Mouse (Mus musculus) layer of hippocampus, adult 9-10 months (tissue): ENCODE measurements at regions not wholly inside any gene's neighbourhood (a gene's known extent, or its start where the extent isn't known, plus 50 kb on each side); places are given as distances from the start of the nearest gene placed in this dataset.

ENCODE experiments used
- DNase-seq: peaks from one replicate; pipeline ENCODE4 v3.0.0; 2022; ENCODE audit warnings: low spot score

GRCm38 (mm10) chr16:76830371-76830770 is 183.1 kb upstream of the Usp25 start:
- no peak for DNase-seq

- DNase-seq: no peak
These were observed 185.6 kb upstream of the Usp25 start for GRCm38 (mm10) chr16:76827674-76828441.

- DNase-seq: no peak
These were observed 192.2 kb upstream of the Usp25 start for GRCm38 (mm10) chr16:76821261-76821660.

- DNase-seq: no peak
These were observed 197.2 kb upstream of the Usp25 start for GRCm38 (mm10) chr16:76816056-76816885.

- no peak for DNase-seq
These were observed 209.8 kb upstream of the Usp25 start for GRCm38 (mm10) chr16:76803725-76804124.

GRCm38 (mm10) chr16:76786405-76787155 is 226.9 kb upstream of the Usp25 start:
- DNase-seq: no peak

- no peak for DNase-seq
These were observed 230.8 kb upstream of the Usp25 start for GRCm38 (mm10) chr16:76782656-76783055.

GRCm38 (mm10) chr16:76775790-76776189 is 237.7 kb upstream of the Usp25 start:
- no peak for DNase-seq

GRCm38 (mm10) chr16:76774032-76774431 is 239.5 kb upstream of the Usp25 start:
- DNase-seq: no peak

GRCm38 (mm10) chr16:76773466-76773865 is 240.0 kb upstream of the Usp25 start:
- no peak for DNase-seq

- DNase-seq: no peak
These were observed 244.9 kb upstream of the Usp25 start for GRCm38 (mm10) chr16:76768607-76769006.

- DNase-seq: no peak
These were observed 246.9 kb upstream of the Usp25 start for GRCm38 (mm10) chr16:76766636-76767035.

GRCm38 (mm10) chr16:76765536-76765935 is 248.0 kb upstream of the Usp25 start:
- DNase-seq: no peak

- no peak for DNase-seq
These were observed 248.5 kb upstream of the Usp25 start for GRCm38 (mm10) chr16:76764994-76765393.

GRCm38 (mm10) chr16:76762619-76763283 is 250.8 kb upstream of the Usp25 start:
- DNase-seq: no peak

- no peak for DNase-seq
These were observed 251.7 kb upstream of the Usp25 start for GRCm38 (mm10) chr16:76761848-76762247.

GRCm38 (mm10) chr16:76761004-76761403 is 252.5 kb upstream of the Usp25 start:
- DNase-seq: no peak

GRCm38 (mm10) chr16:76754871-76755270 is 258.6 kb upstream of the Usp25 start:
- no peak for DNase-seq

GRCm38 (mm10) chr16:76746385-76746784 is 267.1 kb upstream of the Usp25 start:
- DNase-seq: no peak

GRCm38 (mm10) chr16:76741141-76741540 is 272.4 kb upstream of the Usp25 start:
- no peak for DNase-seq

GRCm38 (mm10) chr16:76725991-76726390 is 287.5 kb upstream of the Usp25 start:
- no peak for DNase-seq

- DNase-seq: no peak
These were observed 288.2 kb upstream of the Usp25 start for GRCm38 (mm10) chr16:76725271-76725670.
